Mouse (Mus musculus) brain, adult 2 months (tissue): ENCODE data around the gene Ttc9.

Experiments
- DNase-seq: peaks from one replicate; pipeline ENCODE4 v3.0.0; 2011; ENCODE audit warnings: low read depth, low spot score

Ttc9 gene

DNA sequence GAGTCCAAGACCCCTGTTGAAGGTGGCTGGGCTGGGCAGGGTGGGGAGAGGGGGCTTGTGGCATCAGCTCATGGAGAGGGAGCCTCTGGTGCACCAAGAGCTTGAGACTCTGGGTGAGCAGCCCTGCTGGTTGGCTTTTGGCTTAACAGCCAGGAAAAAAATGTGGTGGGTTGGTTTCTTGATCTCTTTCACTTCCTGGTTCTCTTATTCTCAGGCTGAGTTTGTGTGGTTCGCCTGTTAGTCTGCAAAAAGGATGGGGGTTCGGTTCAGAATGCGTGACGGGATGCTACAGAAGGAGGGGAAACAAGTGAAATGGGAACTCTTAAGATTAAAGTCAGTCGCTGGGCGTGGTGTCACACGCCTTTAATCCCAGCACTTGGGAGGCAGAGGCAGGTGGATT lies 27.0 kb downstream of the Ttc9 start:
- DNase-seq: no peak

DNA sequence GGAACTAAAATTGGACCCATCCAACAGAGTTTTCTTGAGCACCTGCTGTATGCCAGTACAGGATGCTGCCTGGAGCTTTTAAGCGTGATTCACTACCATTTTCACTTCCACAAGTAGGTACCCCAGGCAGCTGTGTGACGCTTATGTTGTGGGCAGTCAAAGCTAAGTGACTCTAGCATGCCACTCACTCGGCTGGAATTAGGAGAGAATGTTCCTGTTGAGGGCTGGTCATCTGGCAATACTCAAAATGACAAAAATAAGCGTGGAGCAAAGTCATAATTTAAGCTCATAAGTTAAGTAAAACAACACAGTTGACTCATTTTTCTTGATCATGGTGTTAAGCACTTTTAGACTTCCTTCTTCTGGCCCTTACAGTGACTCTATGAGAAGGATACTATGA lies 31.0 kb downstream of the Ttc9 start:
- no peak for DNase-seq

DNA sequence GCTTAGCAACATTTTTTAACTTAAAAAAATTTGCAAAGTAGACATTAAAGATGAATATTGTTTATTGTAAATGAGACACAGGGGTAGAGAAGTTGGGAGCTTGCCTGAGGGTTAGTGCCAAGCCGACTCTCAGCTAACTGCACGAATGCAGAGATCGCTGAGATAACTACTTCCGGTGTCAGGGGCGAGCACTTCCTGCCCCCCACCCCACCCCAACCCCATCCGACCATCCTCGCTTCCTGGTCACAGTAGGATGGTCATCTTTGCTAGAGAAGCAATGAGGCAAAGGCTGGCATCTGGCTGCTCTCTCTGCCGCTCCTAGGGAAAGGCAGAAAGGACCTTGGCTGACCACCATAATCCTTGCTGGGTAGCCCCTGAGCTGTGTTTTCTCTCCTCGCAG lies 32.1 kb downstream of the Ttc9 start:
- DNase-seq: no peak

DNA sequence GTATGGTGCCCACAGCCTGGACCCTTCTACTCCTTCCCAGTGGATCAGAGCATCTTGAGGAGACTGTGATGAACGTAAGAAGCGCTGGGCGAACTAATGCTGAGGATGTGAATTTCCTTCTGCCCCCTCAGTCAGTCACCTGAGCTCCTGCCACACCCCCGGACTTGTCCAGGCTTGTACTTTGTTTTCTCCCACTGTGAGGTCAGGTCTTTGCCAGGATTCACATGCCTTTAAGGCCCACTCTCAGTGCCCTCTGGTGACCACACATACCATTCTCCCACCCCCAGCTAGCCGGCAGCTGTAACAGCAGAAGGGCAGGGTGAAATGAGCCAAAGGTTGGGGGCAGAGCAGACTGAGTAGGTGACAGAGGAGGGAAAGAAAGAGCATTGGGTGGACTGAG lies 32.9 kb downstream of the Ttc9 start:
- no peak for DNase-seq

DNA sequence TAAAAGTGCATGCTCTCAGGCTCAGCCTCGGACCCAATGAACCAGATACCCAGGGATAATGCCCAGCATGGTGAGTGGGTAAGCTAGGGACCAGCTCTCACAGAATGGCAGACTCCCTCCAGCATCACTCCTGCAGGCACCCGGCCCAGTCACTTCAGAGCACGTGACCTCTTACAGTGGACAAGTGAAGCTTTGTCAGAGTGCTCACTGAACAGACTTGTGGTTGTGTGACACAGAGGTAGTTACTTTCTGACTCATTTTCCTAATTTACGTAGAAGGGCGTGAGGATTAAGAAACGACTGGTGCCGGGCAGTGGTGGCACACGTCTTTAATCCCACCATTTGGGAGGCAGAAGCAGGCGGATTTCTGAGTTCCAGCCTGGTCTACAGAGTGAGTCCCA lies 37.4 kb downstream of the Ttc9 start:
- DNase-seq: peak; percentile 50

DNA sequence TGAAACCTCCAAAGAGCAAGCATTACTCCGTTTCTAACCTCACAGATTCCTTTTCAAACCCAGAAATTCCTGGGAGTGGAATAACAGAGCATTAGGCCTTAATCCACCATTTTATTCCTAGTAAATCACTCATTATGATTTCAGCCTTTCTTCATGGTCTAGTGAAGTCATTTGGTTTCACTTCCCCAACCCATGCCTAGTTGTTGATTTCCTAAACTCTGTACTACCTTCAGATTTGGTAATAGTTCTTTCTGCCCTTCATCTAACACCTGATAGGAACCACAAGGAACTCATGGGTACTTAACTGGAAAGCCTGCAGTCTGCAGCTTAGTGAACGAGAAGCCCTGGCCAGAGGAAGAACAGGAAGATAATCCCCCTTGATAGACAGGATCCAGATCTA lies 44.5 kb downstream of the Ttc9 start:
- no peak for DNase-seq

DNA sequence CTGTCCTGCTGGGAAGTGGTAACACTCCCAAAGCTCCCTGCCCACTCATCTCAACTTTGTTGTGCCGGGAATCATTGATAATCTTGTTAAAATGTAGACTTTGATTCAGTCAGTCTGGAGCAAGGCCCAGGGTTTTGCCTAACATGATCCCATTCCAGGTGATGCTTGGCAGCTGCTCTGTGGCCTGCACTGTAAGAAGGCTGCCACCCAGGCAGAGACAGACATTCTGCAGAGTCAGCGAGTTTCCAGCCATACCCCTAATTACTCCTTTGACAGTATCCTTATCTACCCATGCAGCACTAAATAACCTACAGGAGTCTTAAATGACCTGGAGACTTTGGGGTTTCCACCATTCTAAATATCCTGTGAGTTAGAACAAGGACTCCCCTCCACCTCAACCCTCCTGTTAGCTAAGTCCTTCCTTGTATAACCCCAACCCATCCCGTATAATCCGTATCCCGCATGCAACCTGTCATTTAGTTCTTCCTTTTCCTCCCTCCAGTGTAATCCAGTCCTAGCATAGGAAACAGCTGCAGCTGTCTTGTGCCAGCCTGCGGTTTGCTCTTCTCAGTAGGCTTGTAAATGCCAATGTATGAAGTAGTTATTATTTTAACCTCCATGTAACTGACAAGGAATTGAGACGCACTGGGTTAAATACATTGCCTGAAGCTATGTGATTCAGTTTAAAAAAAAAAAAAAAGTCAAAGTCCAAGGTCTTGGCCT lies 48.9 kb downstream of the Ttc9 start:
- DNase-seq: no peak

DNA sequence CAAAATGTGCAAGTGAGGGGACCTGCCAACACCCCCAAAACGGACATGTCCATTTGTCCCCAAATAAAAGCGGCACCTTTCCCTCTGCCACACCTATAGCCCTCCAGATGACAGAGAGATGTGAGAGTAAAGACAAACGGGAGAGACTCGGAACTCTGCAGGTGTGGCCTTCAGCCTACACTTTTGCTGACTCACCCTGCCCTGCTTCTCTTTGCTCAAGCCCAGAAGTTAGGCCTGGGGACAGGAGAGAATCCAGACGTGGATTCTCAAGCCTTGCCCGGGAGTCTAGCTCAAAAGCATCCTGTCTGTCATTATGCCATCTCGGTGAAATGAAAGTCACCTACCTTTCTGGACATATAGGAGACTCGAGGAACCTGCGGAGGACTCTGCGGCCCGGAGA lies 52.3 kb downstream of the Ttc9 start:
- DNase-seq: no peak

DNA sequence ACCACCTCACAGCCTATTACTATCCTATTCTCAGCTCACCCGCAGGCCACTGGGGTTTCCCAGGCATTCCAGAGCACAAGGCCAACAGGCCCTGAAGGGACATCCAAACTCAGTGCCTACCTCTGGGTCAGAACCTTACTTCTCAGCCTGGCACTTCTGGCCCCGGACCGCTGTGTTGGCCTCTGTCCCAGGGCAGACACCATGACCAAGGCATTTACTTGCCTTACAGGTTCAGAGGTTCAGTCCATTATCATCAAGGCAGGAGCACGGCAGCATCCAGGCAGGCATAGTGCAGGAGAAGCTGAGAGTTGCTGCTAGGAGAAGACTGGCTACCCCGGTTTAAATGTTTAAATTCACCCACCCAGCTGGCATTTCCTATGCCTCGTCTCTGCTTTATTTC lies 53.0 kb downstream of the Ttc9 start:
- no peak for DNase-seq

DNA sequence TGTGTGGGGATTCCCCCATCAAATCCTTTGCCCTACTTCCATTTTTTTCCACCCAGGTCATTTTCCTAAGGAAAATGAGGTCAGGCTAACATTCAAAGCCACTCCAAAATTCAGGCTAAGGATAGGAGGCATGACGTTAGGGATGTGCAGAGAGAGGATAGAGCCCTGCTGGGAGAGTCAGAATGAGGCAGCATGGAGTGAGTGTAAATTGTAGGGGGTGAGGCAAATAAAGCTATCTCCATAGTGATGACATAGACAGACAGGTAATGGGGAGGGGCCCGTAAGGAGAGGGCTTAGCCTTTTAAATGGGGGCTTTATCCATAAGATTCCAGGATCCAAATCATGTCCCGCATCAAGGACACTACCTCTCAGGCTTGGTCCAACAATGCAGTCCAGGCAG lies 54.9 kb downstream of the Ttc9 start:
- no peak for DNase-seq

DNA sequence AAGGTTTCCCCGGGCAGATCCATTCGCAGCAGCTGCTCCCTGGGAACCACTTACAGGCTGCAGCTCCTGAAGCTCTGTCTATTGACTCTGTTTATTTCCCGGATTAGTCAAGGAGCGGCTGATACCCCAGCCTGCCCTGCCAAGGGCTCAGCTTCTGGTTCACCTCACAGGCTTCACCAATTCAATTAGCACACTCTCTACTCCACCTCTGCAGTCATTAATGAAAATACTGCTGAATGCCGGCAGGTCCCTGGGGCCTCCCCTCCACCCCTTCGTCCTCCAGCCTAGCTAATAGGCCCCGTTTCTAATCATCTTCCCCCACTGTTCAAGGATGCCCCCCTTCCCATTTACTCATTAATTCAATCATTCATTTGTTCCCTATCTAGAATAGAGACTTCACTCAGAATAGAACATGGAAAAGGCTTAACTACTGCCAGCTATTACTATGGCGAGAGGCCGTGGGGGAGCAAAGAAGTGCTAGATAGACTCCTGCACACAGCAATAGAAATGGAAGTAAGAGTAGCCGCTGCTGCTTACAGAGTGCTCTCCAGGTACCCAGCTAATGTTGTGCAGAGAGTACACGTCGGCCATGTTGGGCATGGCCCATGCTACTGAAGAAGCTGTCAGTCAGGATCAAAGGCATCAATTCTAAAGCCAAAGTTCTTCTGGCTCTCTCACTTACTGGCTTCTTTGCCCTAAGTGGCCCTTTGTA lies 55.5 kb downstream of the Ttc9 start:
- DNase-seq: no peak

DNA sequence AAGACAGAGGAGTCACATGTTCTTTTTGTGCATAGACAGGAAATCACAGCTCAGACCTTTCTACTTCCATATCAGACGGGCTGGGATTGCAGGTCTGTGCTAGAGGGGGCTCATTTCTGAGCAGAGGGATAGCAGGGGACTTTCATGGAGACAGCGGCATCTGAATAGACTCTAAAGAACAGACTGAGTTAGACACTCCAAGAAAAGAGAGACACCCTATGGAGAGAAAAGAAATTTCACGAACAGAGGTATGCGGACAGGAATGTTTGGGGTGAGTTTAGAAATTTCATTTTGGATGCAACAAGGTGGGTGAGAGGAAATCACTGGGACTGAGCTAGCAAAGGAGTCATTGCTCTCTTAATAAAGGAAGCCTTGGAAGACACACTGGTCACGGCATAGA lies 56.8 kb downstream of the Ttc9 start:
- DNase-seq: no peak

DNA sequence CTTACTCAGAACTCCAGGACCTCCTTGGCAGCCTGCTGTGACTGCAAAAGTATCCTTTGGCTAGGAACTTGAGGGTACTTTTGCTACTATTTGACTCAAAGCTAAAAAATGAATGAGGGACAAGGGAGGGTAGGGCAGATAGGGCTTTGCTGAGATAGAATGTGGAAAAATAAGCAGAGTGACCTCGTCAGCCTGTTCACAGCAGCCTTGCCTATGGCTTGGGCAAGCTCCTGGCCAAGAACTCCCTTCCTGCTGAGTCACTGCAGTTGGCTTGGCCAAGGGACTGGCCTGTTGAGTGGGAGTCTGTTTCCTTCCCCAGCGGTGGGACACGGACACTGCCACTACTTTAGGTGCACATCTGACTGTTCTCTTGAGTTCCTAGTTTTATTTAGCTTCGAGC lies 57.5 kb downstream of the Ttc9 start:
- DNase-seq: no peak

DNA sequence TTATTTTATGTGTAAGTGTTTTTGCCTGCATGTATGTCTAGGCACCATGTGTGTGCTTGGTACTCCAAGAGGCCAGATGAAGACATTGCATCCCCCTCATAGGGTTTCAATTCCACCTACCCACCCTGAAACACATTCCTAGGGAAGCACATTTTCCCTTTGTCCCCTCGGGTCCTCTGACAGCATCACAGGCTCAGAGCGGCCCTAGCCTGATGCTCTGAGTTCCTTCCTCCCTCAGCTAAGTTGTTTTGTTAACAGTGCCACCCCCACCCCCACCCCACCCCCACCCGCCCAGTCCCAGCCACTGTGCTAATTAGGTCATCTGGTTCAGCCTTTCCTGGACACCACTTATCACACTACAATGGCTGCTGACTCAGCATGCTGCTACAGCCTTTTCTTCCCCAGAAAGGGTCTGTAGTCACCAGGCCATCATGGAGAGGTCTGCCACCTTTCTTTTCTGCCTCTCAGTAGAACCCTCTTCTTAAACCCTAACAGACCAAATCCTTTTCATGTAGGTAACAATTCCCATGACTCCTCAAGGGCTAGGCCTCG lies 58.5 kb downstream of the Ttc9 start:
- DNase-seq: no peak

DNA sequence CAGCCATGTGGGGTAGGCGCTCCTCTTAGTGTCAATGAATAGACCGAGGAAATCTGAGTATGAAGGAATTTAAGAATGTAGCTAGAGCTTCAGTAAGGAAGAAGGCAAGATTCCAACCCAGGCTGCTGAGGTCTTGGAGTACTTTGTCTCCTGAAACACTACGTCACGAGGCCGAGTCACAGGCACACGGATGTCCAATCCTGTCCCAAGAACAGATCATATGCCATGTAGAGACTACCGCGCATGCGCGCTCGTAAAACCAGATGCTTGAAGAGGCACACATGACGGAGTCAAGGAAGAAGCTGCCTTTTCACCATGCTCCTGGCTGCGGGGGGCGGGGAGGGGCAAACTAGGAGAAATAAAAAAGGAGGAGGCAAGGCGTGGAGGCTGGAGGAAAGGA lies 59.1 kb downstream of the Ttc9 start:
- DNase-seq: no peak

DNA sequence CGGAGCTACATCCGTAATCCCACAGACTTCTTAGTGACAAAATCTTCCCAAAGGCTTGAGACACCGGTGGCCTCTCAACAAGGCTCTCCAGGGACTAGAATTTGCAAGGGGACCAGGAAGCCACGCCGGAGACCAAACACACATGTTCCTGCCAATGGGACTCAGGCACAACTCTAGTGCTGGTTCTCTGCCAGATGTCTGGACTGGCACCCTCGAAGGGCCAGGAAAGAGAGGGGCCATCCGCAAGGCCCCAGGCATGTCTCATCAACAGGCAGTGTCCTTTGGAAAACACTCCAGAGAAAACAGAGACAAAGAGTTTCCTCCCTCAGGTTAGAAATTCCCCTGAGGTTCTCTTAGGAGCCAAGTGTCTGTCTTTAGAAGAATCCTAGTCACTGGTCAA lies 59.7 kb downstream of the Ttc9 start:
- DNase-seq: no peak

DNA sequence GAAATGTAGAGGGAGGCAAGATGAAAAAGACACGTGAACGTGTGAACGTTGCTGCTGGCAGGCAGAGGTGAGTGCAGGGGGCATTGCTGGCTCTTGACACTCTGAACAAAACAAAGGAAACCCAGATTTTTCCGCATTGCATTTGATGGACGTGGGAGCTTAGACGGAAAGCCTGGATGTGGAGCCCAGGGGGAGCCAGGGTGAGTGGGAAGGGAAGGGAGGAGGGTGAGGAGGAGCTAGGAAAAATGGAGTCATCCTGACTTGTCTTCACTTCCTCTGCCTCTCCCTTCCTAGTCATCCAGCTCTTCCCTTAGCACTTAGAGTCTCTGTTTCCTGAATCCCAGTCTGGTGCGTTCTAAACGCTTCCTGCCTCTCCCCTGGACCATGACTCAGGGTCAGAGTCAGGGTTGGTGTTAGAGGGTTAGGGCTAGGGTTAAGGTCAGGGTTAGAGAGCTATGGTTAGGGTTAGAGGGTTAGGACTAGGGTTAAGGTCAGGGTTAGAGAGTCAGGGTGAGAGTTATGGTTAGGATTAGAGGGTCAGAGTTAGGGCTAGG lies 60.2 kb downstream of the Ttc9 start:
- no peak for DNase-seq

DNA sequence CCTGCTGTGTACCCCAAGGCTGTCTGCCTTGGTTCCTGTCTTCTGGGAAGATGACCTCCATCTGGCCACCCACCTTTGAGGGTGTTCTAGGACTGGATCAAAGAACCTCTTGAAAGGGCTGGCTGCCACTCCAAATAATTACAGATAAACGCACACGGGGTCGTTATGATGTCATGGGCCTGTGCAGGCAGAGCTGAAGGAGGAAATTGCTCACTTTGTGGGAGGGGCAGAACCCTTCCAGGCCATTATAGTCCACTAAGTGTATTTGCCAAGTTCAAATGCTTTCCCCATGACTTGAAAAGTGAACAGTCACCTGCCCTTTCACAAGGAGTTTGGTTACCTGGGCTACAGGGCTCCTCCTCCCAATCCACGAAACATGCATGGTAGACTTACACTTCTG lies 67.0 kb downstream of the Ttc9 start:
- DNase-seq: no peak

DNA sequence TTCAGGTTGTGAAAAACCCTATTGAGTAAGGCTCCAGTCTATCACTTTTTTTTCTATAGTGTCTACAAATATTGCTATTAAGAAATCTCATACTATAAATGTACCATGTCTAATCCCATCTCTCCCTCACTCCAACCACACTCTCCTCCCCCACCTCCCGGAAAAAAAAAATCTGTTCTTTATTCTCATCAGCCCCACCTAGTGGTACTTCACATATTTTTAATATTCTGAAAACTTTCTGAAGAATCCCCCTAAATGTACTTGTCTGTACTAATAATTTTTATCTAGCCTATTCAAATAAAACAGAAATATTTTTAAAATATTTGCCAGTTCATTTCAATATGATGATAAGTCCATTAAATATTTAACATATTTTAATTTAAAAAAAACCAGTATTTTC lies 71.9 kb downstream of the Ttc9 start:
- DNase-seq: peak; percentile 35

DNA sequence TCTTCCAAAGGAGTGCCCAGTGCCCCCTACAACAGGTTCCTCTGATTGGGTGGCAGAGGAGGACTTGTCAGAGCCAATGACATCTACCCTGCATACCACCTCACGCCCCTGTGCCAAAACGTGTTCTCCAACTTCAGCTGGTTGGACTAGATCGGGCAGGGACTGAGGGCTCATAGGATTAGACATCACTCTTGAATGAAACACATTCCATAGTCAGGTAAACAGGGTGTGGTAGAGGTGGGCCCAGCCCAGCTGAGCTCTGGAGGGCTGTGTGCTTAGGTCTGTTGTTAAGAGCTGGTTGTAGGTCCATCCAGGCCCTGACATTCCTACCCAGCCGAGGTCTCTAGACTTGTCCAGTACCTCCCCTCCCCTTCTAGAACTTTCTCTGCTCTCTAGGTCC lies 81.6 kb downstream of the Ttc9 start:
- DNase-seq: no peak
